Mouse (Mus musculus) cortical plate, adult 2 months (tissue): ENCODE measurements at regions not wholly inside any gene's neighbourhood (a gene's known extent, or its start where the extent isn't known, plus 50 kb on each side); places are given as distances from the start of the nearest gene placed in this dataset.

ENCODE experiments used
- CTCF ChIP-seq: fragments of 200-500 bp; IDR thresholded peaks from 2 replicates; pipeline ENCODE4 v1.5.1; 2011; ENCODE audit warnings: mild to moderate bottlenecking, control low read depth, low read length; ENCODE audit not compliant: insufficient read depth; ENCODE audit errors: extremely low read depth
- POLR2A ChIP-seq: fragments of 200-500 bp; IDR thresholded peaks from 2 replicates; pipeline ENCODE4 v1.6.1; 2011; ENCODE audit warnings: mild to moderate bottlenecking, low read length, control low read depth; ENCODE audit not compliant: insufficient read depth; ENCODE audit errors: extremely low read depth

DNA sequence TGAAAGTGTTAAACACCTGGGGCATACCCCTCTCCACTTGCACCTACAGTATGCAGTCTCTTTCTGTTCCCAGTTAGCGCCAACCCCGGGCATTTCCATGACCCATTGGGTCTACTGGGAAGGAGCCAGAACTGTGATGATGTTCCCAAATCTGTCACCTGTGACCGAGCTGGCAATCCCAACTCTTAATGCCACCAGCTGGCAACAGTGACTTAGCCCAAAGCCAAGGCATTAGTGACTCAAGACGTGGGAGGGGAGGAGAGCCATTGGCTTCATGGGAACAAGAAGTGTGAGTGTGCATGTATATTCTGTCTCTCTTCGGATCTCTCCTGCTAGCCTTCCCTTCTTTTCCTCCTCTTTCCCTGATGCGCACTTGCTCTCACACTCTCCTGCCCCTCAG is 178.9 kb upstream of the Cadm1 start:
- TF ChIP-seq POLR2A (no peak), CTCF (no peak)
